Mouse (Mus musculus) megakaryocyte, embryonic 14.5 days (primary cell): ENCODE measurements around the gene Nacc2.

ENCODE experiments used
- FLI1 ChIP-seq: IDR thresholded peaks from 2 replicates; pipeline ENCODE4 v1.6.1; 2012; ENCODE audit warnings: low read length, inconsistent platforms, mixed read lengths
- GATA1 ChIP-seq: IDR thresholded peaks from 3 replicates; pipeline ENCODE4 v1.6.1; 2012; ENCODE audit warnings: mixed read lengths, low read length, inconsistent platforms, borderline replicate concordance

GRCm38 (mm10) chr2:26147706-26148370, 24.8 kb upstream of the Nacc2 start:
- no peak for TF ChIP-seq GATA1
- no peak for TF ChIP-seq FLI1
